Mouse (Mus musculus) v-Abl transformed pro-B cells (cell line): Measurements from ENCODE around the gene Txnl4b.

Source experiments
- in situ Hi-C, 2 experiments: fragments of 400-800 bp; cut with MboI; formaldehyde crosslinking; loops; one replicate each; pipeline ENCODE4 v1.15.1; 2025; ENCODE audit not compliant: unreplicated experiment in 2 of 2

The Txnl4b gene

GRCm38 (mm10) chr8:109592164-109592563 lies 26.5 kb downstream of the Txnl4b start:
- in situ Hi-C loops, result loop anchor here in 1 of 2 experiments (10.0 kb wide), 1 partner anchor 343 kb away; no protein-coding TSS in a partner anchor

DNA sequence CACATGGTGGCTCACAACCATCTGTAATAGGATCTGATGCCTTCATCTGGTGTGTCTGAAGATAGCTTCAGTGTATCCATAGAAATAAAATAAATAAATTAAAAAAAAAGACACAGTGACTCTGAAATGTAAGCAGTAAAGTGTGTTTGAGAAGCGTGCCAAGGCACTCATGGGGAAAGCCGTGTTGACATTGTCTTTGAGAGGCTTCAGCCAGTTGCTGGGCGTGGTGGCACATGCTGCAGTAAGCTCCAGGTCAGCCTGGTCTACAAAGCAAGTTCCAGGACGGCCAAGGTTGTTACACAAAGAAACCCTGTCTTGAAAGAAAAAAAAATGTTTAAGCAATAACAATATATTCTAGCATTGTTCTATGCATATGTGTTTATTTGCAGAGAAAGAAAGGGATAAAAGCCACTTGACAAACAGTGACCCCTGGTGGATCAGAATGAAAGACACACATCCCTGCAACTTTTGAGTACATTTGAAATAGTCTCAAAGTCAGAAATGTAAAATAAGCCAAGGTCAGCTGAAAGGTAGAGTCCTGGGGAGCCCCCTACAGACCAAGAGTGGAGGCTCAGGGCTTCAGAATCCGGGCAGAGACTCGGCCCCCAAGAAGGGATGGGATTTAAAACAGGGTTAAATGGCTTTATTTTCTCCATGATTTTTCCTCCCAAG lies 27.6 kb downstream of the Txnl4b start:
- in situ Hi-C loops, result loop anchor here in 1 of 2 experiments (10.0 kb wide), 1 partner anchor 342 kb away; no protein-coding TSS in a partner anchor

- in situ Hi-C loops, result loop anchor here in 1 of 2 experiments (10.0 kb wide), 1 partner anchor 339 kb away; no protein-coding TSS in a partner anchor
Measured at GRCm38 (mm10) chr8:109595854-109596253, 30.2 kb downstream of the Txnl4b start.

- in situ Hi-C loops, result loop anchor here (5.0 kb wide), 1 partner anchor 39 kb away; the partner anchor contains the start of genes Dhx38 (in 2 of the 2) and Txnl4b (in 2 of the 2)
Measured at GRCm38 (mm10) chr8:109606725-109607124, 41.0 kb downstream of the Txnl4b start.

DNA sequence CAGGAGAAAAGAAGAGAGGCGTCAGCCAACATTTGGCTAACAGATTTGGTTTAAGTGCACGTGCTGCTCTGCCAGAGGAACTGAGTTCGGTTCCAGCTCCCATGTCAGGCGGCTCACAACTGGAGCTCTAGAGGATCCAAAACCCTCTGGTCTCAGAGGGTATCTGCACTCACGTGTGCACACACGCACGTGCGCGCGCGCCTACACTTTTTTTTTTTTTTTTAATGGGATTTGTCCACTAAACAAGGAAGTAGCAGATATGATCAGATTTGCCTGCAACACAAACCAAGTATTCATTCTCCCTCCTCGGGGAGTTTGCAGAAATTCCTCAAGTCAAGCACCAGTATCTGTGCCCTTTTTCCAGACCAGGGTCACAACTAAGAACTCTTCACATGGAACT lies 42.0 kb downstream of the Txnl4b start:
- in situ Hi-C loops, result loop anchor here (5.0 kb wide), 1 partner anchor 40 kb away; the partner anchor contains the start of genes Dhx38 (in 2 of the 2) and Txnl4b (in 2 of the 2)

DNA sequence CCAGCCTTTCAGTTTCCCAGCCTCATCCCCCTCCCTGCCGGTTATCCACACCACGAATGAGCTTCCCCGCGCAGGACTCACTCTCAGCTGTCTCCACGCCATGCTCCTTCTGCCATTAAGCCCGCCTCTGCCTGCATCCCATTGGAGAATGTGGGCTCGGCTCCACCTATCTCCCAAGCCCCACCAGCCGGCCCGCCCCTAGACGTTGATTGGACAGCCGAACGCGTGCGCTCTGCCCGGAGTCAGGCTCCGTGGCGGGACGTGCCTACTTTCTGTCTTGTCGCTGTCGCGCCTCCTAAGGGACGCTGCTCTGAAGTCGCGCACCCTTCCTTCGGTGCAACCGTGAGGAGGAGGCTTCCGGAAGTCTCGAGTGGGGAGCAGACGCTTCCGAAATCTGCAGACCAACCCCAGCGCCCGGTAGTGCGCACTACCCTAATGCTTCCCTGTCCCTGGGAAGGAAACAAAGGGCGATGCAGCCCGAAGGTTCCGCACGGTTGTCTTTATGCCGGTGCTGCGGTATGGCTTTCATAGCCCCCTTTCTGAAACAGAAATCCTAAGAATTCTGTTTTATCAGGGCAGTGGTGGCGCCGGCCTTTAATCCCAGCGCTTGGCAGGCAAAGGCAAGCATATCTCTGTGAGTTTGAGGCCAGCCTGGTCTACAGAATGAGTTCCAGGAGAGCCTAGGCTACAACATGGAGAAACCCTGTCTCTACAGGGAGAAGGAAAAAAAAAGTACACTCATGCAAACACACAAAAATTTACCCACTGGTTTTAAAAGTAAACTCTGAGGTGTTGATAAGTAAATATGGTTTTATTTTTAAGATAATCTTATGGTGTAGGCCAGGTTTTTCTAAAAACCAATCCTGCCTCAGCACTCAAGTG lies 42.8 kb downstream of the Txnl4b start, which contains the start of gene Dhodh:
Gene Dhodh (minus strand): TSS at position 403 of the 882 bp plus-strand sequence.
- in situ Hi-C loops, result loop anchor here (5.0 kb wide), 1 partner anchor 41 kb away; the partner anchor contains the start of genes Dhx38 (in 2 of the 2) and Txnl4b (in 2 of the 2)

DNA sequence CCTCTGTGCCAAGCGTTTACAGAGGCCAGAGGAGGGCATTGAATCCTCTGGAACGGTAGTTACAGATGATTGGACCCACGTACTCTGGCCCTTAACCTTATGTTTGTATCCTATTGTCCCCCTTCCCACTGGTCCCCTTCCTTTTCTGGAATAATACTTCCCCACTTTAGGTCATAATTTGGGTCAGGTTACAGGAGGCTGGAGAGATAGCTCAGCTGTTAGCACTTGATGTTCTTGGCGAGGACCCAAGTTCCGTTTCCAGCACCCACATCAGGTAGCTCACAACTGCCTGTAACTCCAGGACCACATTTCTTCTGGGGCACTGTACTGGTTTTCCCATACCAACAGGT lies 43.4 kb downstream of the Txnl4b start:
- in situ Hi-C loops, result loop anchor here (5.0 kb wide), 1 partner anchor 42 kb away; the partner anchor contains the start of genes Dhx38 (in 2 of the 2) and Txnl4b (in 2 of the 2)

DNA sequence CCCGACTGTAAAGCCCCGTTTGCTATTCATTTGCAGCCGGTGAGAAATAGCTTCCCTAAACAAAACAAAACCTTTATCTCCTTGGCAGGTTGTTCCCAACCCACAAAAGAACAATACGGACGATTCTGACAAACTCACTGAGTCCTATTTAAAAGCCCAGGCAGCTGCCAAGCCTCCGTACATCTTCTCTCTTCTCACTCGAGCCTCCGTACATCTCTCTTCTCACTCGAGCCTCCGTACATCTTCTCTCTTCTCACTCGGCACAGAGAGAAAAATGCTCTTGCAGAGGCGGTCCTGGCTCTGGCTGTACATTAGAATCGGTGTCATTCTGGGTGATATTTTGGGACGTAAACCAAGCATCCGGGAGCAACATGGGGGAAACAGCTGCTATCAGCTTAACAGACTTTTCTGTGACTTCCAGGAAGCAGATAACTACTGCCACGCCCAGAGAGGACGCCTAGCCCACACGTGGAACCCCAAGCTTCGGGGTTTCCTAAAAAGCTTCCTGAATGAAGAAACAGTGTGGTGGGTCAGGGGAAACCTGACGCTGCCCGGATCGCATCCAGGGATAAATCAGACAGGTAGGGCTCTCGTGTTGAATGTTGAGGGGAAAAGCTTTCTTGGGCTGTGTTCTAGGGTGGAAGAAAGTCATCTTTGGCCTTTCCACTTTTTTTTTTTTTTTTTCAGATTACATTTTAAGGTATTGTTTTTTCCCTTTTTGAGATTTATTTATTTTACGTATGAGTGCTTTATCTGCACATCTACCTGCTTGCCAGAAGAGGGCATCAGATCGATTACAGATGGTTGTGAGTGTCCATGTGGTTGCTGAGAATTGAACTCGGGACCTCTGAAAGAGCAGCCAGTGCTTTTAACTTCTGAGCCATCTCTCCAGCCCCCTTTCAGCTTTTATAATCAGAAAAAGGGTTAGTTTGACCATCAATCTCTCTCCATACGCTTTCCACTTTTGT lies 48.8 kb downstream of the Txnl4b start, which contains the start of gene Pkd1l3:
Gene Pkd1l3 (plus strand): TSS at position 275 of the 968 bp plus-strand sequence.
- in situ Hi-C loops, result loop anchor here in 1 of 2 experiments (5.0 kb wide), 1 partner anchor 78 kb away; the partner anchor contains the start of gene Ist1

DNA sequence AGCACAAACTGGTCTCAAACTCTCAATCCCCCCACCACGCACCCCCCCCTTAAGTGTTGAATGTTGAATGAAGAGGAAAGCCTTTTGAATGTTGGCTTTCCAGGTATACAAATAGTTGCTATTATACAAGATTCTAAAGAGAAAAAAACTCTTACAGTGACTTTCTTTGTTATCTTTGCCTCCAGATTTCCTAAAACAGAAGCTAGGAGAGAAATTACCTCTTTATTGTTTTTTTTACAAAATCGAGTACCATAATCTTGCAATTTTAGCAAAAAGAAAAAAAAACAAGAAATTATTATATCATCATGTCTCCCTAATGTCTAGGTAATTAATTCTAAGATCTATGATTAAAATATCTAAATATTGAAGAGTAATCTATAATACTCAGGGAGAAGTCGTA lies 49.9 kb downstream of the Txnl4b start:
- in situ Hi-C loops, result no loop called here
